Mouse (Mus musculus) erythroblast, adult 5-6 weeks (primary cell): ENCODE results near the gene Rpl28. TPM values are rescaled to one million over a fixed set of nuclear protein-coding genes. Genes with fewer than 3 reads are reported as not detected.
"Not testable (repeated sequence)": the region's sequence is repeated elsewhere in the genome, so short reads cannot be mapped to it uniquely, and the experiment has no call there.

Experiments
- ATAC-seq: replicated peaks from 2 replicates; pipeline ENCODE4 v1.8.0; 2016; ENCODE audit warnings: moderate number of reproducible peaks, mild to moderate bottlenecking, moderate TSS enrichment, inconsistent platforms; ENCODE audit not compliant: poor library complexity, low FRiP score, severe bottlenecking
- total RNA-seq, 2 experiments: library from RNA; stranded (forward) in 1 of 2; stranded (reverse) in 1 of 2; fragments of 150-400 nt in 1 of 2; fragments of 200-764, 138-1000 nt in 1 of 2; gene quantifications; 2 replicates each; pipeline versions ENCODE4 v1.2.3 to v1.2.4; 2015 to 2017; ENCODE audit warnings: low replicate concordance in 2 of 2

The Rpl28 gene
- total RNA-seq, 2 experiments from 2014 or later: 203 to 304 TPM

DNA sequence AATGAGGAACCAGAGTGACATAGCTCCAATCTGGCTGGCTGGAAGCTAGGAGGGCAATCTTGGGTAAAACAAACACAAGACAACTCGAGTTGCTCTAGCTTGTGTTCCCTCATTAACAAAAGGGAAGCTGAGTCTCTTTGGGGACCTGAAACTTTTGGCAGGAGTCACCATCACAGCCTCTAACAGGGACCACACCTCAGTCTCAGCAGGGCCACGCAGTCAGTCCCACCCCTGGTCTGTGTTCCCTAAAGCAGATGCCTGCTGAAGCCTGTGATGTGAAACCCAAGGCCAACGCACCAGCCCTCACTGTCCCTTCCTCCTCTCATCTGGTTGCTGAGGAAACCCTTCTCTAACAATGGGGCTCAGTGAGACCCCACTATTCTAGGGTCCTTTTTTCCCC lies 10.5 kb upstream of the Rpl28 start:
- no peak for ATAC-seq

DNA sequence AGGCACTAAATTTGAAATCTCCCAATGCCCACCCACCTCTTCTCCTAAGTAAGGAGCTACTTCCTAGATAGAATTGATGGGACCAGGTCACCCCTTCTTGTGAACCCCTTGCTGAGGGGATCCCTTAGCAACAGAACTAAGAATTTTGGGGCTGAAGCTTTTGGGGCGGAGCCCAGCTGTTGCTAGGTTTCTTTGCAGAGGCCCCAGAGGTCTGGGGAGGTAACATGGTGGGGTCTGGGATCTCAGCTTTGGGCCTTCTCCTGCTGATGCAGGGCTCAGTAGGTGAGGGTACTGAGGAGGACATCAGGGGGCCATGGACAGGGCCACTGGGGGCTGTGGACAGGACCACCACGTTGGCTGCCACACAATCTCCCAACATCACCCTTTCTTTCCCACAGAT lies 9.9 kb upstream of the Rpl28 start, which contains the start of the genes Il11 and Tmem190:
Gene Il11, minus strand, starts transcription at position 101 of the 400 bp plus-strand sequence.
Gene Tmem190, plus strand, starts transcription at position 179 of the 400 bp plus-strand sequence.
- ATAC-seq: no peak

DNA sequence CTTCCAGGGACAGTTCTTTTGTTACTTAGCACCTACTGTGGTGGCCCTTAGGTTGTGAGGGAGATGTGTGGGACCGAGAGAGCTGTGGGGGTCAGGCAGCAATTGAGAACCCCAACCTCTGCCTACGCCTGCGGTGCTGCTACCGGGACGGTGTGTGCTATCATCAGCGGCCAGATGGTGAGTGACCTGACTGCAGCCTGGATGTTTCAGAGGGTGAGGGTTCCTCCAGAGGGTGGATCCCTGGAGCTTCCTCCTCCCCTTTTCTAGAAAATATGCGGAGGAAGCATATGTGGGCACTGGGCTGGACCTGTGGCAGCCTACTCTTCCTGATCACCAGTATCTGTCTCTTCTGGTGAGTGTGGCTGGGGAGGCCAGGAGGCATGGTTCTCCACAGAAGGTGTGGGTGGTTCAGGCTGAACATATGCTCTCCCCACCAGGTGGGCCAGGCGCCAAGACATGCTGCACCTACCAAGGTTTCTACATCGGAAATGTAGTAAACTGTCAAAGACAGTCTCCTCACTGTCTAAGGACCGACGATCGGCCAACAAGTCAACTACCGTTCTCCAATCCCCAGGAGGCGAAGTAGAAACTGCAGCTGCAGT lies 8.9 kb upstream of the Rpl28 start:
- peak; percentile 53; the same call in 1 of the 2 replicates for ATAC-seq

DNA sequence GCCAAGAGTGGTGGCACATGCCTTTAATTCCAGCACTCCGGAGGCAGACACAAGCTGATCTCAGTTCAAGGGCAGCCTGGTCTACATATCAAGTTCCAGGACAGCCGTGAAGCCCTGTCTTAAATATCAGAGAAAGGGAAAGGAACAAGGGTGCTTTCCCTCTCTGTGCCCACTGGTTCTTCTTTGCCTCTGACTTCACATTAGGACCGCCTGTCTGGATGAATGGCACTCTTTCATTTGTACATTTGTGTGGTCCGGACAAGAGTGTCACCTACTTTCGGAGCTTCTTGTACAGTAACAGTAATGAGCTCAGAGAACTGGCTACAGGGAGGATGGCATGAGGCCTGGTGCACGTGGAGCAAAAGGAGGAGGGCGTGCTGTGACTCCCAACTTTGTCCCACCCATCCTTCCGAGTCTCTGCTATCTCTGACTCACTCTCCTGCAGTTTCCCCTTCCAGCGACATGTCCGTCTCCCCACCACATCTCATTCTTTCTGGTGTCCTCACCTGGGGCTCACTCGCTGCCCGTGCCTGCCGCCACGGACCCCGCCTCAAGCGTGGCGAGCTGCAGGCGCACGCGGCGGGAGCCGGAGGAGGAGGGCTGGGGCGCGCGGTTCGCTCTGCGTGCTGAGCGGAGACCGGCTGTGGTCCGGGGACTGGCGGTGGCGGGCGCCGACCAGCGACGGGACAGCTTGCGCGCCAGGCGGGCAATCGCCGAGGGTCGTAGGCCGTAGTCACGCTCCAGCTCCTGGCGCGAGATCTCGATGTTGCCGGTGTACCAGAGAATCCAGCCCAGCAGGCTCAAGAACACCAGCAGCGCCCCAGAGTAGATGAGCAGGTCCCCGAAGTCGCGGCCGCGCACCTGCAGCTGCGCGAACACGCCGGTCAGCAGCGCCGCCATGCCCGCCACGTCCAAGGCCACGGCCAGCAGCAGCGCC lies 3.9 kb upstream of the Rpl28 start:
- ATAC-seq: no peak

GRCm38 (mm10) chr7:4789436-4789935 lies 3.2 kb upstream of the Rpl28 start, which contains the start of gene Tmem238:
Tmem238 (minus strand) TSS chr7:4789656.
- ATAC-seq: peak; percentile 39; the same call in 1 of the 2 replicates

GRCm38 (mm10) chr7:4793248-4793647 lies 574 bp downstream of the Rpl28 start:
- not testable (repeated sequence) for ATAC-seq

DNA sequence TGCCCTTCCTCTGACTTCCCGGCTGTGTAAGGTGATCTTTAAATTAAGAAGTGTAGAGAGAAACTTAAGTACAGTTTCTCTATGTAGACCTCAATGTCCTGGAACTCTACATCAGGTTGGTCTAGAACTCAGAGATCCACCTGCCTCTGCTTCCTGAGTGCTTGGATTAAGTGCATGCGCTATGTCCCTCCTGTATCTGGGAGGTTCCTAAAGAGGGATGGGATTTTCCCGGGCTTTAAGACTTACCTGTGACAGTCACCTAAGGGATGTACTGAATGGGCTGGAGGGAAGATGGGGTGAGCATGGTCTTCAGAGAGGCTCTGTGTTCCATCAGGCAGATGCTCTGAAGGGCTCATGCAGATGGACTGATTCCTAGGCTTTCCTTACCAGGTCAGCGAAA lies 1.0 kb downstream of the Rpl28 start:
- ATAC-seq: no peak

DNA sequence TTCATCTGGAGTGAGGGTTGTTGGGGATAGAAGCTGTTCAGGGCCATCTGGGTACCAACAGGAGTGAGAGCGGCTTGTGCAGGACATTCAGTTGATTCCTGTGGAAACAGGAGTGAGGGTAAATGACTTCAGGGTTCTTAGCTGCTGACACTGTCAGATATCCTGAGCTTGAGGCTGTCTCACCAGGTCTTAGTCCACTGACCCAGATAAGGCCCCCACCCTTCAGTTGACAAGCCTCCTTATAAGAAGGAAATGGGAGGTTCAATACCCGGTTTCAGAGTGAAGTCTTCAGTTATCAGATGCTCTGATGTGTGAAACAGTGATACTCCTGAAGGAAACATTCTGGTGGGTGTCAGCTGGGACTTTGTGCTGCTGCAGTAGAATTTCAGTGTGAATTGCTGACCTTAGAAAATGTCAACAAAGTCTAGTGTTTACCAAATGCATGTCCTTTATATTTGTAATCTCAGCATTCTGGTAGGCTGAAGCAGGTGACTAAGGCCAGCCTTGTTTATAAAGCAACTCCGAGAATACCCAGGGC lies 2.0 kb downstream of the Rpl28 start:
- no peak for ATAC-seq

GRCm38 (mm10) chr7:4795767-4796433 lies 3.2 kb downstream of the Rpl28 start:
- peak; percentile 39; the same call in 1 of the 2 replicates for ATAC-seq

- no peak for ATAC-seq
Observed at GRCm38 (mm10) chr7:4802247-4802646, 9.6 kb downstream of the Rpl28 start.

DNA sequence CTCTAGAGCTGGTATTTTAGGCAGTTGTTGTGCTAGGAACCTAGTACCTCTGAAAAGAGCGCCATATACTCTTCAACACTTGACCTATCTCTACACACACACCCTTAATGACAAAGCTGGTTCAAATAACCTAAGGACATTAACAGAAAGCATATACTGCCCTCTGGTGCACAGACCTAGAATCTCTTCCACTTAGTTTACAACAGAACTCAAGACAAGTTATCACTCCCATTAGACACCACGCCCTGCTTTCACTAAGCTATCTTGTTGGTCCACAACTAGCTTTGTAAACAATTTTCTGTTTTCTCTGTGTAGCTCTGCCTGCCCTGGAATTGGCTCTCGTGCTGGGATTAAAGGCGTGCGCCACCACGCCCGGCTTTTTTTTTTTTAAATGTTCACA lies 14.0 kb downstream of the Rpl28 start:
- peak; percentile 82 for ATAC-seq

DNA sequence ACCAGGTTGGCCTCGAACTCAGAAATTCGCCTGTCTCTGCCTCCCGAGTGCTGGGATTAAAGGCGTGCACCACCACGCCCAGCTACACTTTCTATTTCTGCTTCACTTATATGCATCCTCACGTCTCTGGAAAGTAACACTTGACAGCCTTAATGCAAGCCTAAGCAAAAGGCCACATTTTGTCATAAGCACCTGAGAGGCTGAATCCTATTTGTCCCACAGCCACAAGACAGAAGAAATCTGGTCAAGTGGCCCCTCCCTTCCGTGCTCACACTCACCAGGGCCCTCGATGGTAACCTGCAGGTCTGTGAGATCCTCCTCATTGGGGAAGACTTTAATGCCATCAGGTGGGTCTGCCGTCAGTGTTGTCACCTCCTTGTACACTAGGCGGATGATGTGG lies 18.5 kb downstream of the Rpl28 start:
- 0 out of 2 replicates have a peak, but pooled peaks have one; percentile 6 for ATAC-seq

DNA sequence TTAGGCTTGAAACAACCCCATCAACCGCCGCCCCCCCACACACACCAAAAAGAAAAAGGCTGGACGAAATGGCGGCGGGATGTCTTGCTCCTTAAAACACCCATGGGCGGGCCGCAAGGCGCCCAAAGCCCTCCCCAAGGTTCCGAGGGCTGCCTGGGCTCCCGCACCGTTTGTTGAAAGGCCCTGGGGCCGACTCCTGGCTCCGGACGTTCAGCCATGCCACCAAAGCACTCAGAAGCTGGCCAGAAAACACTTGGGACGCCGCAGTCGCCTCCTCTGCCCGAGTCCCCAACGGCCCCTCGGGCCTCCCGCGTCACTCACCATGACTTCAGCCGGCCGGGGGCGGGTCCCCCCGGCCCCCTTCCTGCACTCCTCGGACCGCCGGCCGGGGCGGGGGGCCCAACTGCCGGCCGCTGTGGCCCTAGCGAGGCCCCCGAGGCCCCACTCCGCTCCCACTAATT lies 19.2 kb downstream of the Rpl28 start:
- ATAC-seq: 0 out of 2 replicates have a peak, but pooled peaks have one; percentile 0

- peak; percentile 91 for ATAC-seq
Observed at GRCm38 (mm10) chr7:4812303-4813104, 19.8 kb downstream of the Rpl28 start, which contains the start of gene Ube2s. Ube2s (minus strand) TSS chr7:4812590.

GRCm38 (mm10) chr7:4813105-4813791 lies 20.6 kb downstream of the Rpl28 start:
- no peak for ATAC-seq

- ATAC-seq: no peak
Observed at GRCm38 (mm10) chr7:4816559-4816958, 23.9 kb downstream of the Rpl28 start.

DNA sequence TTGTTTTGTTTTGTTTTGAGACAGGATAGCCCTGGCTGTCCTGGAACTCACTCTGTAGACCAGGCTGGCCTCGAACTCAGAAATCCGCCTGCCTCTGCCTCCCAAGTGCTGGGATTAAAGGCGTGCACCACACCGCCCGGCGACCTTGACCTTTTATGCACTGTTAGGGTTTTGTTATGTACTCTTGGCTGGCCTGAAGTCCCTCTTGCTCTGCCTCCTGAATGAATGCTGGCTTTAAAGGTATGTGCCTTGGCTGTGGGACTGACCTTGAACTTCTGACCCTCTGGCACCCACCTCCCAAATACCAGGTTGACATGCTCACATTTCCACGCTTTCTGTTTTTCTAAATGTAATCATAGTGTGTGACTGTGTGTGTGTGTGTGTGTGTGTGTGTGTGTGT lies 28.3 kb downstream of the Rpl28 start:
- ATAC-seq: not testable (repeated sequence)

DNA sequence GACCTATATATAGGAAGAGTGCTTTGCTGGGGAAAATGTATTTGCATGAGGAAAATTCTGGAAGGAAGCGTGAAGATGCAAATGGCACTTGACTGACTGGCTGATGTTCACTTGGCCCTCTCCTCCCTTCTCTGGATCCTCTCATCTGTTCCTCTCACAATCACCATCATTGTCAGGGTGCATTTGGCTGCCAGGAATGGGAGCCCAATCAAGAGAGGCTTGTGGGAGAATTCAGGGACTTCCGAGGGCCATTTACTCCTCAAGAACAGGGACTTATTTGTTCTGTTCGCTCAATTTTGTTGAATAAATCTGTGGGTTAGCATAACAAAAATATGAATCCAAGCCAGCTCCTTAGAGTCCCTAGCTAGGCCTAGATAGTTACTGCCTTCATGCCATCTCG lies 29.0 kb downstream of the Rpl28 start:
- no peak for ATAC-seq
